Comparison of ENCODE assay signal across 24 mouse cellular contexts in the genomic region with DNA sequence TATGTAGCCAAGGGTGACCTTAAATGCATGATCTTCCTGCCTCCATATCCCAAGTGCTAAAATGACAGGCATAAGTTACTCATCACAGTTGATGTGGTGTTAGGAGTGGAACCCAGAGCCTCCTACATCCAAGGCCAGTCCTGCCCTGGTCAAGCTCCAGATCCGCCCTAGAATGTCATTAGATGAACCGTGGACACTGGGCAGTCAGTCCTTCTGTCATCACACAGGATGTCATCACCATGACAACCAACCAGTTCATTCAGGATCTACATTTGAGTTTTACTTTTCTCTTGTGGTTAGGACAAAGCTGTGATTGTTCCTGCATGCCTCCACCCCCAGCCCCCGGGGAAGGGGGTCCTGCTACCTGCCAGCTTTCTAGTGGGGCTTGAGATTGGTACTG. TPM values are rescaled to one million over a fixed set of nuclear protein-coding genes. Genes with fewer than 3 reads are reported as not detected.
DNase-seq lines count a peak whose midpoint lies in the region; ATAC-seq and TF ChIP-seq lines count a peak whose summit lies in the region.
"Had no signal": no experiment of that assay in that cellular context is flagged by ENCODE, and none has a peak within 500 bp of the region (broad histone marks: within the 10 kb centered on the region; RNA-seq: fewer than 3 reads in every experiment).

No protein-coding gene starts in this region.

- no peak for TF ChIP-seq CTCF in midbrain, postnatal 0 days (IDR thresholded peaks at IDR 0.05)

- H3K9me3 ChIP-seq in hindbrain, embryonic 11.5 days (ENCODE audit: control insufficient read depth, low read length) = no peaks in the 10 kb centered on the region
- no peaks in the 10 kb centered on the region for H3K9me3 ChIP-seq in hindbrain, embryonic 16.5 days (ENCODE audit: control insufficient read depth, low read length)
- peaks cover 3% of the 10 kb centered on the region; the same call in 1 of the 2 replicates for H3K9me3 ChIP-seq in midbrain, embryonic 13.5 days
- no peaks in the 10 kb centered on the region for H3K9me3 ChIP-seq in midbrain, embryonic 15.5 days
- H3K9me3 ChIP-seq in midbrain, postnatal 0 days (ENCODE audit: low read length) = no peaks in the 10 kb centered on the region
- peaks cover 2% of the 10 kb centered on the region; the same call in 1 of the 2 replicates for H3K9me3 ChIP-seq in kidney, embryonic 16.5 days (ENCODE audit: low read length)
- H3K9me3 ChIP-seq: embryonic facial prominence, embryonic 12.5 days; forebrain, embryonic 15.5 days; liver, embryonic 15.5 days; midbrain, embryonic 12.5 days had no signal

- no peak overlapping the region for H3K4me2 ChIP-seq in hindbrain, embryonic 11.5 days (replicated peaks; ENCODE audit: low read depth, low read length)
- no peak overlapping the region for H3K4me2 ChIP-seq in hindbrain, embryonic 16.5 days (ENCODE audit: low read length)
- H3K4me2 ChIP-seq in midbrain, embryonic 13.5 days (replicated peaks) = no peak overlapping the region
- H3K4me2 ChIP-seq in midbrain, embryonic 15.5 days = no peak overlapping the region
- no peak overlapping the region for H3K4me2 ChIP-seq in midbrain, postnatal 0 days (ENCODE audit: low read depth, low read length, poor library complexity, severe bottlenecking)
- H3K4me2 ChIP-seq in kidney, embryonic 16.5 days (replicated peaks; ENCODE audit: low read depth, low read length) = no peak overlapping the region
- H3K4me2 ChIP-seq: embryonic facial prominence, embryonic 12.5 days; forebrain, embryonic 15.5 days; liver, embryonic 15.5 days; midbrain, embryonic 12.5 days had no signal

- H3K27ac ChIP-seq in hindbrain, embryonic 11.5 days (ENCODE audit: low read depth, low read length) = no peak overlapping the region
- no peak overlapping the region for H3K27ac ChIP-seq in hindbrain, embryonic 16.5 days (ENCODE audit: low read depth, low read length)
- no peak overlapping the region for H3K27ac ChIP-seq in midbrain, embryonic 13.5 days
- H3K27ac ChIP-seq in midbrain, embryonic 15.5 days = no peak overlapping the region
- no peak overlapping the region for H3K27ac ChIP-seq in midbrain, postnatal 0 days (ENCODE audit: low read depth, low read length)
- no peak overlapping the region for H3K27ac ChIP-seq in kidney, embryonic 16.5 days (ENCODE audit: low read length)
- H3K27ac ChIP-seq: embryonic facial prominence, embryonic 12.5 days; forebrain, embryonic 15.5 days; heart, embryonic 10.5 days; liver, embryonic 15.5 days; macrophage; midbrain, embryonic 12.5 days had no signal

- no peaks in the 10 kb centered on the region for H3K4me1 ChIP-seq in hindbrain, embryonic 11.5 days (replicated peaks; ENCODE audit: control insufficient read depth, insufficient read depth, low read length)
- no peaks in the 10 kb centered on the region for H3K4me1 ChIP-seq in hindbrain, embryonic 16.5 days (ENCODE audit: control insufficient read depth, insufficient read depth, low read depth, low read length)
- H3K4me1 ChIP-seq in midbrain, embryonic 13.5 days (replicated peaks) = peaks cover 10% of the 10 kb centered on the region
- H3K4me1 ChIP-seq in midbrain, embryonic 15.5 days = peaks cover 3% of the 10 kb centered on the region; the same call in 1 of the 2 replicates
- no peaks in the 10 kb centered on the region for H3K4me1 ChIP-seq in midbrain, postnatal 0 days (ENCODE audit: insufficient read depth, low read length)
- no peaks in the 10 kb centered on the region for H3K4me1 ChIP-seq in kidney, embryonic 16.5 days (ENCODE audit: insufficient read depth, low read length)
- H3K4me1 ChIP-seq: embryonic facial prominence, embryonic 12.5 days; forebrain, embryonic 15.5 days; heart, embryonic 10.5 days had no signal

- H3K36me3 ChIP-seq in hindbrain, embryonic 11.5 days (ENCODE audit: control insufficient read depth, insufficient read depth, low read length) = no peaks in the 10 kb centered on the region
- H3K36me3 ChIP-seq in hindbrain, embryonic 16.5 days (ENCODE audit: control insufficient read depth, insufficient read depth, low read length) = no peaks in the 10 kb centered on the region
- no peaks in the 10 kb centered on the region for H3K36me3 ChIP-seq in midbrain, embryonic 13.5 days
- no peaks in the 10 kb centered on the region for H3K36me3 ChIP-seq in midbrain, embryonic 15.5 days (replicated peaks)
- no peaks in the 10 kb centered on the region for H3K36me3 ChIP-seq in midbrain, postnatal 0 days (ENCODE audit: insufficient read depth, low read length)
- no peaks in the 10 kb centered on the region for H3K36me3 ChIP-seq in kidney, embryonic 16.5 days (ENCODE audit: insufficient read depth, low read length)
- H3K36me3 ChIP-seq: embryonic facial prominence, embryonic 12.5 days; forebrain, embryonic 15.5 days; heart, embryonic 10.5 days; liver, embryonic 15.5 days; midbrain, embryonic 12.5 days had no signal

- ATAC-seq in hindbrain, embryonic 11.5 days (ENCODE audit: low FRiP score) = 0 out of 2 replicates have a peak, but pooled peaks have one; percentile 35
- no peak for ATAC-seq in hindbrain, embryonic 16.5 days
- ATAC-seq in midbrain, embryonic 13.5 days = 0 out of 2 replicates have a peak, but pooled peaks have one; percentile 15
- no peak for ATAC-seq in midbrain, embryonic 15.5 days (replicated peaks)
- ATAC-seq in midbrain, postnatal 0 days (ENCODE audit: low FRiP score) = peak; percentile 31; the same call in 1 of the 2 replicates
- ATAC-seq in kidney, embryonic 16.5 days (ENCODE audit: low FRiP score, low TSS enrichment) = no peak

- no peak overlapping the region for H3K4me3 ChIP-seq in hindbrain, embryonic 11.5 days (ENCODE audit: low read depth, low read length)
- H3K4me3 ChIP-seq in hindbrain, embryonic 16.5 days (ENCODE audit: low read length) = no peak overlapping the region
- H3K4me3 ChIP-seq in midbrain, embryonic 13.5 days (replicated peaks) = no peak overlapping the region
- H3K4me3 ChIP-seq in midbrain, embryonic 15.5 days = no peak overlapping the region
- no peak overlapping the region for H3K4me3 ChIP-seq in midbrain, postnatal 0 days (ENCODE audit: low read depth, low read length)
- no peak overlapping the region for H3K4me3 ChIP-seq in kidney, embryonic 16.5 days (ENCODE audit: low read length)
- H3K4me3 ChIP-seq: embryonic facial prominence, embryonic 12.5 days; forebrain, embryonic 15.5 days; heart, embryonic 10.5 days; liver, embryonic 15.5 days; midbrain, embryonic 12.5 days had no signal

- no peak overlapping the region for H3K9ac ChIP-seq in hindbrain, embryonic 11.5 days (ENCODE audit: low read depth, low read length)
- no peak overlapping the region for H3K9ac ChIP-seq in hindbrain, embryonic 16.5 days (ENCODE audit: low read depth, low read length)
- H3K9ac ChIP-seq in midbrain, embryonic 13.5 days (replicated peaks) = no peak overlapping the region
- no peak overlapping the region for H3K9ac ChIP-seq in midbrain, embryonic 15.5 days
- H3K9ac ChIP-seq in midbrain, postnatal 0 days (replicated peaks; ENCODE audit: low read length, poor library complexity, severe bottlenecking) = no peak overlapping the region
- no peak overlapping the region for H3K9ac ChIP-seq in kidney, embryonic 16.5 days (replicated peaks; ENCODE audit: low read length)
- H3K9ac ChIP-seq: embryonic facial prominence, embryonic 12.5 days; forebrain, embryonic 15.5 days; liver, embryonic 15.5 days; midbrain, embryonic 12.5 days had no signal

- H3K27me3 ChIP-seq in hindbrain, embryonic 11.5 days (ENCODE audit: control insufficient read depth, insufficient read depth, low read length) = no peaks in the 10 kb centered on the region
- no peaks in the 10 kb centered on the region for H3K27me3 ChIP-seq in hindbrain, embryonic 16.5 days (replicated peaks; ENCODE audit: control insufficient read depth, insufficient read depth, low read length)
- H3K27me3 ChIP-seq in midbrain, embryonic 13.5 days = peaks cover 3% of the 10 kb centered on the region; the same call in 1 of the 2 replicates
- no peaks in the 10 kb centered on the region for H3K27me3 ChIP-seq in midbrain, embryonic 15.5 days (replicated peaks)
- H3K27me3 ChIP-seq in midbrain, postnatal 0 days (ENCODE audit: insufficient read depth, low read length) = no peaks in the 10 kb centered on the region
- no peaks in the 10 kb centered on the region for H3K27me3 ChIP-seq in kidney, embryonic 16.5 days (ENCODE audit: insufficient read depth, low read length)
- H3K27me3 ChIP-seq: embryonic facial prominence, embryonic 12.5 days; forebrain, embryonic 15.5 days had no signal

- 29% methylated on average over 3 of the region's 3 CpGs for WGBS in hindbrain, embryonic 11.5 days
- WGBS in hindbrain, embryonic 16.5 days = 21% methylated on average over 3 of the region's 3 CpGs
- WGBS in midbrain, embryonic 13.5 days = 19% methylated on average over 3 of the region's 3 CpGs
- 32% methylated on average over 3 of the region's 3 CpGs for WGBS in midbrain, embryonic 15.5 days
- 16% methylated on average over 3 of the region's 3 CpGs for whole genome bisulfite sequencing in midbrain, postnatal 0 days
- 49% methylated on average over 3 of the region's 3 CpGs for WGBS in kidney, embryonic 16.5 days

- peak; percentile 37 for DNase-seq in hindbrain, embryonic 11.5 days (ENCODE audit: low spot score)
- DNase-seq in induced T-regulatory cell, adult 2 months (ENCODE audit: low read depth) = peak; percentile 23
- DNase-seq in midbrain, postnatal 0 days (ENCODE audit: low spot score) = no peak

RNA-seq across cellular contexts. Expression of gene Psmg3, which starts 12.5 kb away (rescaled TPM):
- 74.5 and 77.3 TPM in 2 replicates for polyA plus RNA-seq in hindbrain, embryonic 11.5 days (2014; fragmentation: Nextera tagmentation; extraction: Ambion mirVana)
- 70.7 and 73.0 TPM in 2 replicates for polyA plus RNA-seq in hindbrain, embryonic 16.5 days (2015; fragmentation: Nextera tagmentation; extraction: Ambion mirVana)
- 78.6 and 81.9 TPM in 2 replicates for polyA plus RNA-seq in midbrain, embryonic 13.5 days (2015; fragmentation: Nextera tagmentation; extraction: Ambion mirVana)
- polyA plus RNA-seq in midbrain, embryonic 15.5 days (2015; fragmentation: Nextera tagmentation; extraction: Ambion mirVana) = 74.0 and 78.2 TPM in 2 replicates
- total RNA-seq in midbrain, postnatal 0 days (2014; rRNA removed) = 20.4 and 28.7 TPM in 2 replicates
- polyA plus RNA-seq in midbrain, postnatal 0 days (2015; fragmentation: Nextera tagmentation; extraction: Ambion mirVana) = 61.0 and 65.9 TPM in 2 replicates
- 74.3 and 77.5 TPM in 2 replicates for polyA plus RNA-seq in kidney, embryonic 16.5 days (2015; fragmentation: Nextera tagmentation; extraction: Ambion mirVana)

RNA-seq across cellular contexts. Expression of gene Gm26938, which starts 12.9 kb away (rescaled TPM):
- not detected in 2 replicates for polyA plus RNA-seq in hindbrain, embryonic 11.5 days (2014; fragmentation: Nextera tagmentation; extraction: Ambion mirVana)
- polyA plus RNA-seq in hindbrain, embryonic 16.5 days (2015; fragmentation: Nextera tagmentation; extraction: Ambion mirVana) = not detected in 2 replicates
- polyA plus RNA-seq in midbrain, embryonic 13.5 days (2015; fragmentation: Nextera tagmentation; extraction: Ambion mirVana) = not detected in 2 replicates
- not detected in 2 replicates for polyA plus RNA-seq in midbrain, embryonic 15.5 days (2015; fragmentation: Nextera tagmentation; extraction: Ambion mirVana)
- 1.3 TPM in 1 of 2 replicates, not detected in the other for total RNA-seq in midbrain, postnatal 0 days (2014; rRNA removed)
- polyA plus RNA-seq in midbrain, postnatal 0 days (2015; fragmentation: Nextera tagmentation; extraction: Ambion mirVana) = not detected in 2 replicates
- 0.72 TPM in 1 of 2 replicates, not detected in the other for polyA plus RNA-seq in kidney, embryonic 16.5 days (2015; fragmentation: Nextera tagmentation; extraction: Ambion mirVana)
- total RNA-seq: adrenal gland, postnatal 14 days; gastrocnemius, postnatal 10 days; granulocyte monocyte progenitor cell, adult 5-6 weeks; heart, postnatal 4 days; layer of hippocampus, adult 8-10 months; left cerebral cortex, postnatal 36 days had no signal
- polyA plus RNA-seq: embryonic facial prominence, embryonic 12.5 days; forebrain, embryonic 15.5 days; heart, embryonic 10.5 days; heart, embryonic 16.5 days; intestine, embryonic 16.5 days; kidney, embryonic 14.5 days; liver, embryonic 15.5 days; lung, embryonic 16.5 days; macrophage; midbrain, embryonic 12.5 days; urinary bladder, adult 2 months had no signal

RNA-seq across cellular contexts. Expression of gene Tmem184a, which starts 19.4 kb away (rescaled TPM):
- 1.1 and 1.2 TPM in 2 replicates for polyA plus RNA-seq in hindbrain, embryonic 11.5 days (2014; fragmentation: Nextera tagmentation; extraction: Ambion mirVana)
- polyA plus RNA-seq in hindbrain, embryonic 16.5 days (2015; fragmentation: Nextera tagmentation; extraction: Ambion mirVana) = 0.05 and 0.09 TPM in 2 replicates
- 0.19 and 0.35 TPM in 2 replicates for polyA plus RNA-seq in midbrain, embryonic 13.5 days (2015; fragmentation: Nextera tagmentation; extraction: Ambion mirVana)
- polyA plus RNA-seq in midbrain, embryonic 15.5 days (2015; fragmentation: Nextera tagmentation; extraction: Ambion mirVana) = 0.14 and 0.30 TPM in 2 replicates
- 0.05 TPM in 1 of 2 replicates, not detected in the other for total RNA-seq in midbrain, postnatal 0 days (2014; rRNA removed)
- polyA plus RNA-seq in midbrain, postnatal 0 days (2015; fragmentation: Nextera tagmentation; extraction: Ambion mirVana) = 0.16 and 0.29 TPM in 2 replicates
- polyA plus RNA-seq in kidney, embryonic 16.5 days (2015; fragmentation: Nextera tagmentation; extraction: Ambion mirVana) = 9.6 and 10.3 TPM in 2 replicates
- total RNA-seq: granulocyte monocyte progenitor cell, adult 5-6 weeks had no signal
- polyA plus RNA-seq: macrophage had no signal

RNA-seq across cellular contexts. Expression of gene Mafk, which starts 47.8 kb away (rescaled TPM):
- polyA plus RNA-seq in hindbrain, embryonic 11.5 days (2014; fragmentation: Nextera tagmentation; extraction: Ambion mirVana) = 5.2 and 6.3 TPM in 2 replicates
- 12.1 and 13.0 TPM in 2 replicates for polyA plus RNA-seq in hindbrain, embryonic 16.5 days (2015; fragmentation: Nextera tagmentation; extraction: Ambion mirVana)
- 15.4 TPM in 2 replicates for polyA plus RNA-seq in midbrain, embryonic 13.5 days (2015; fragmentation: Nextera tagmentation; extraction: Ambion mirVana)
- 18.2 and 18.8 TPM in 2 replicates for polyA plus RNA-seq in midbrain, embryonic 15.5 days (2015; fragmentation: Nextera tagmentation; extraction: Ambion mirVana)
- total RNA-seq in midbrain, postnatal 0 days (2014; rRNA removed) = 15.2 and 17.8 TPM in 2 replicates
- 8.7 and 9.3 TPM in 2 replicates for polyA plus RNA-seq in midbrain, postnatal 0 days (2015; fragmentation: Nextera tagmentation; extraction: Ambion mirVana)
- polyA plus RNA-seq in kidney, embryonic 16.5 days (2015; fragmentation: Nextera tagmentation; extraction: Ambion mirVana) = 12.2 and 13.3 TPM in 2 replicates

Comparison
In these comparisons a context has a peak if more than half of its experiments do, and no peak if none do; other contexts are left out.
1. ATAC-seq: peak in hindbrain, embryonic 11.5 days (single experiment), midbrain, embryonic 13.5 days (single experiment) and midbrain, postnatal 0 days (single experiment); none in hindbrain, embryonic 16.5 days (single experiment), midbrain, embryonic 15.5 days (single experiment) and kidney, embryonic 16.5 days (single experiment).